Mouse (Mus musculus): Measurements from ENCODE around the gene Lgals1.

Gene Lgals1

GRCm38 (mm10) chr15:78940325-78940724 lies 13.8 kb downstream of the Lgals1 start:
- DNase-seq: no peak

- peak; percentile 91 for DNase-seq
These were observed 16.1 kb downstream of the Lgals1 start for GRCm38 (mm10) chr15:78942663-78943062.

- DNase-seq: no peak
These were observed 19.7 kb downstream of the Lgals1 start for GRCm38 (mm10) chr15:78946232-78946631.

GRCm38 (mm10) chr15:78947657-78948056 lies 21.1 kb downstream of the Lgals1 start, which contains the start of gene Triobp:
TSS of gene Triobp (plus strand) at chr15:78947724.
- peak; percentile 98 for DNase-seq

GRCm38 (mm10) chr15:78948152-78948725 lies 21.7 kb downstream of the Lgals1 start:
- DNase-seq: peak; percentile 50

- DNase-seq: no peak
These were observed 22.4 kb downstream of the Lgals1 start for GRCm38 (mm10) chr15:78948883-78949282.

GRCm38 (mm10) chr15:78955663-78956062 lies 29.1 kb downstream of the Lgals1 start:
- DNase-seq: no peak

GRCm38 (mm10) chr15:78956351-78956750 lies 29.8 kb downstream of the Lgals1 start:
- peak; percentile 59 for DNase-seq

GRCm38 (mm10) chr15:78957021-78957420 lies 30.5 kb downstream of the Lgals1 start:
- no peak for DNase-seq

GRCm38 (mm10) chr15:78959537-78959936 lies 33.0 kb downstream of the Lgals1 start:
- DNase-seq: no peak

- no peak for DNase-seq
These were observed 33.6 kb downstream of the Lgals1 start for GRCm38 (mm10) chr15:78960088-78960487.

- DNase-seq: peak; percentile 97
These were observed 36.4 kb downstream of the Lgals1 start for GRCm38 (mm10) chr15:78962885-78963284.

- DNase-seq: no peak
These were observed 45.1 kb downstream of the Lgals1 start for GRCm38 (mm10) chr15:78971626-78972025.

- no peak for DNase-seq
These were observed 47.4 kb downstream of the Lgals1 start for GRCm38 (mm10) chr15:78973950-78974349.

GRCm38 (mm10) chr15:78977676-78978159 lies 51.2 kb downstream of the Lgals1 start:
- DNase-seq: no peak

GRCm38 (mm10) chr15:78978875-78979274 lies 52.4 kb downstream of the Lgals1 start:
- DNase-seq: no peak

All from retina, postnatal 1 day (tissue).